Mouse (Mus musculus) embryonic stem cell, embryonic (primary cell): Measurements from ENCODE around the gene Zfp97.
"Not testable (repeated sequence)": the region's sequence is repeated elsewhere in the genome, so short reads cannot be mapped to it uniquely, and the experiment has no call there.

ENCODE experiments used
- CTCF ChIA-PET, 4 experiments: fragments of 300-600 bp in 2 of 4; fragments of 350-600 bp in 2 of 4; sonication (Branson Sonifier 250); formaldehyde crosslinking; loops; one replicate each; lab custom pipeline; 2022; ENCODE audit warnings: inconsistent platforms in 2 of 4; lab: Charles Lee
- POLR2A ChIA-PET, 4 experiments: fragments of 300-600 bp in 2 of 4; fragments of 350-600 bp in 2 of 4; sonication (Branson Sonifier 250); formaldehyde crosslinking; loops; one replicate each; lab custom pipeline; 2022; ENCODE audit warnings: antibody characterized with exemption in 4 of 4, inconsistent platforms in 1 of 4; lab: Charles Lee

Gene Zfp97

DNA sequence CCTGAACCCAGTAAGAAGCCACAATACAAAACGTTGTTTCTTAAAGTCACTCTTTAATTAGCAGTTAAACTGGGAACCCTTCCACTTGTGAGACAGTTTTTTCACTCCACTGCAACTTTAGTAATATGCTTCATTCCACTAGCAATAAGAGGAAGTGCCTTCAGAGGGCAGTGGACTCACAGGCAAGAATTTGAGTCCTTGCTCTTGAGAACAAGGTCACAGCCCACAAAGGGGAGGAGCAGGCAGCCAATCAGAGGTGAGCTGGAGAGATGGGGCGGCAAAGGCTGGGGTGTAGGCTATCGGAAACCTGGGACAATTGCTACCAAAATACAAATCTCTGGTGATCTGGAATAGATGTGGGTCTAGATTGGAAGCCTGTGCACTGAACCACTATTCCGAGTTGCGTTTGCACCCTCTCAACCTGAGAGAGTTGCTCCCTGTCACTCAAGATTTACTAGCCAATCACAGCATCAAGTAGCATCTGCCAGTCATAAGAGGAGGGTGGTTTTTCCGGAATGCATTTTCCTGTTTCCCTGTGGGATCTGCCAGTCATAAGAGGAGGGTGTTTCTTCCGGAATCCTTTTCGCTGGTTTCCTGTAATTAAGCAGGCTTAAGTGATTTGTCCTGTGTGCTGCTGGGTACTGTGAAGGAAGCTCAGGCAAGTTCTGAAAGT is at the start of gene Zfp97:
Zfp97 (plus strand) TSS at position 586 of the 673 bp plus-strand sequence.
- POLR2A ChIA-PET, CTCF ChIA-PET: not testable (repeated sequence)

DNA sequence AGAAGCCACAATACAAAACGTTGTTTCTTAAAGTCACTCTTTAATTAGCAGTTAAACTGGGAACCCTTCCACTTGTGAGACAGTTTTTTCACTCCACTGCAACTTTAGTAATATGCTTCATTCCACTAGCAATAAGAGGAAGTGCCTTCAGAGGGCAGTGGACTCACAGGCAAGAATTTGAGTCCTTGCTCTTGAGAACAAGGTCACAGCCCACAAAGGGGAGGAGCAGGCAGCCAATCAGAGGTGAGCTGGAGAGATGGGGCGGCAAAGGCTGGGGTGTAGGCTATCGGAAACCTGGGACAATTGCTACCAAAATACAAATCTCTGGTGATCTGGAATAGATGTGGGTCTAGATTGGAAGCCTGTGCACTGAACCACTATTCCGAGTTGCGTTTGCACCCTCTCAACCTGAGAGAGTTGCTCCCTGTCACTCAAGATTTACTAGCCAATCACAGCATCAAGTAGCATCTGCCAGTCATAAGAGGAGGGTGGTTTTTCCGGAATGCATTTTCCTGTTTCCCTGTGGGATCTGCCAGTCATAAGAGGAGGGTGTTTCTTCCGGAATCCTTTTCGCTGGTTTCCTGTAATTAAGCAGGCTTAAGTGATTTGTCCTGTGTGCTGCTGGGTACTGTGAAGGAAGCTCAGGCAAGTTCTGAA is 57.7 kb downstream of the Zfp97 start:
- POLR2A ChIA-PET, CTCF ChIA-PET: not testable (repeated sequence)

DNA sequence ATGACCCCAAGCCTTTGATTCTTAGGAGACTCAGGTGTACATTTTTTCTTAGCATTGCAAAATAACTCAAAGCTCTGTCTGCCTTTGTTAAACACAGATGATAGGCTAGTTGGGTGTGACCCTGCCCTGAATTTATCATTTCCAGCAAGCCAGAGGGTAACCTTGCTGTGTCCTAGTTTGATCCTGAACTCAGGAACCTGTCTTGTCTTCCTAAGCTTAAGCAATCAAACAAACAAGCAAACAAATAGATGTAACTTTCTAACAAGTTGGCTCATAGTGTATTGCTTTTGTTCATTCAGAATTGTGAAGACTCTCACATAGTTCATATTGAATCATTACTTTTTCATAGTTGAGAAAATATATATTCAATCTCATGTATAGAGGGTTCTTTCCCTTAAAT is 73.5 kb downstream of the Zfp97 start:
- CTCF ChIA-PET, result not testable (repeated sequence)
- POLR2A ChIA-PET, result interaction anchor here in 3 of 4 experiments (0.6 to 2.7 kb wide), 8 partner anchors 9 to 761 kb away, joined by 3 to 14 read pairs (median 4); partner anchors contain the start of gene Zfp960 (in 1 of the 3)

GRCm38 (mm10) chr17:17195178-17195577 is 74.0 kb downstream of the Zfp97 start:
- CTCF ChIA-PET, result no interaction called here
- POLR2A ChIA-PET, result interaction anchor here in 3 of 4 experiments (0.8 to 2.7 kb wide), 9 partner anchors 8 to 429 kb away, joined by 3 to 16 read pairs (median 4); partner anchors contain the start of gene Zfp960 (in 1 of the 3)

DNA sequence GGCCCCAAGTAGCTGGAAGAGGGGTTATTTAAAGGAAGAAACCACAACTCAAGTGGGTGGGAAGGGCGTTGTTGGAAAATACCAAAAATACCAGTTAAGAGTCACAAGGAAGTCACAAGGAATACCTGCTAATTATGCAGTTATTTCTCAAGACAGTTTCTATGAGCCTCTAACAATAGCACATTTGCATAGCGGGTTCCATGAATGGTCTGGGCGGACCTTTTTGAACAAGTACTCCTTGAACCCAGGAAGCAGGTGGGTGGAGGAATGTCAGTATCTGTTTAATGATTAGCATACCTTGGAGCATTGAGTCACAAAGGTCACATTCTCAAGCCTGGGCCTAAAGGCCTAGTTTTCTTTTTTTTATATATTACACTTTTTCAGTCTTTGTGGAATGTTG is 74.9 kb downstream of the Zfp97 start:
- POLR2A ChIA-PET, result interaction anchor here in 3 of 4 experiments (0.6 to 2.7 kb wide), 17 partner anchors 9 to 1471 kb away, joined by 3 to 16 read pairs (median 5); partner anchors contain the start of genes Zfp960 (in 2 of the 3) and Lnpep (in 1 of the 3)
- CTCF ChIA-PET, result not testable (repeated sequence)
